Mouse (Mus musculus): ENCODE measurements around the gene Slc5a4a. TPM values are rescaled to one million over a fixed set of nuclear protein-coding genes. Genes with fewer than 3 reads are reported as not detected.
A peak's percentile ranks its signal among the peaks of the same experiment; 100 is the strongest.

Slc5a4a gene
- polyA plus RNA-seq (2015; fragmentation: Nextera tagmentation; extraction: Ambion mirVana): not detected in 2 replicates

GRCm38 (mm10) chr10:76147278-76147677 is at the start of gene Slc5a4a:
Gene Slc5a4a, plus strand, starts transcription at chr10:76147451.
- Histone ChIP-seq H3K27me3 (no peaks in the 10 kb centered on the region), H3K9ac (no peak within 1 kb of the TSS), H3K36me3 (no peaks in the 10 kb centered on the region), H3K4me1 (no peaks in the 10 kb centered on the region), H3K4me3 (no peak within 1 kb of the TSS), H3K9me3 (no peaks in the 10 kb centered on the region), H3K27ac (no peak within 1 kb of the TSS), H3K4me2 (no peak within 1 kb of the TSS)
- no peak for ATAC-seq (ENCODE audit: borderline replicate concordance, extremely low read depth, low FRiP score, low TSS enrichment)
- 77% methylated on average over 5 of the region's 5 CpGs for WGBS

DNA sequence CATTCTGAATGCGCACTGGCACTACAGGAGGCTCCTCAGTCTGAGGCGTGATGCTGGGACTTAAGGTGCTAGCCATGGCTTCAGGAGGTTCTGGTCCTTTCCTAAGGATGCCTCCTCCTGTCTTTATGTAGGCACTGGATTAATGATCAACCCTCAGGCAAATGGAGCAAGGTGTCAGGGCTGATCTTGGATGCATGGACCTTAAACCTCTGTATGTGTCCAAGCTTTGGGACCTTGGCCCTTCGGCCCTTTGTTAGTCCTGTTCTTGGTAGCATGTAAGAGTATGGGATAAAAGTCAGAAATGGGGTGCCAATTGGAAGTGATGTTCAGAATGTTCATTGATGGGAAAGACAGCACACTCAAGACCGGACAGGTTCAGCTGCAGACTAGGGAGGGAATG is 36.4 kb upstream of the Slc5a4a start, which contains the start of gene Slc5a4b:
TSS of gene Slc5a4b (minus strand) at position 101 of the 400 bp plus-strand sequence.
- WGBS: 82% methylated on average over 4 of the region's 4 CpGs
- H3K36me3 ChIP-seq: no peaks in the 10 kb centered on the region

DNA sequence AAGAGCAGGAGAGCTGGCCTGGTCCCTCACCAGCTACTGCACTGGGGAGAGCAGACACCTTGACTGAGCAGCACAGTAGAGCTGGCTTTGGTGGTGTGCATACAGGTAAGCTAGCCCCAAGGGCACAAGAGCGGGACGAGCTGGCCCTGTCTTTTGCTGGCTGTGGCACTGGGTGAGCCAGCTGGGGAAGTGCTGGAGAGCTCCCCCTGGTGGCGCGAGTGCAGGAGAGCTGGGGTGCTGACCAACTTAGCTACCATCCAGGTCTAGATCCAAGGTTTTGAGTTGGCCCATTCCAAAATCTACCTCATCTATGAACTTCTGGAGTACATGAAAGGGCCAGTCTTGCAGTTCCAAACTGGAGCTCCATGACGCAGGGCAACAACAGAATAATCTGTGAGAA is 29.3 kb upstream of the Slc5a4a start:
- Histone ChIP-seq H3K4me3 (no peak overlapping the region), H3K27ac (no peak overlapping the region), H3K9me3 (no peaks in the 10 kb centered on the region), H3K4me2 (no peak overlapping the region), H3K27me3 (no peaks in the 10 kb centered on the region), H3K9ac (no peak overlapping the region), H3K4me1 (no peaks in the 10 kb centered on the region), H3K36me3 (no peaks in the 10 kb centered on the region)
- WGBS: 38% methylated on average over 5 of the region's 5 CpGs
- 0 out of 2 replicates have a peak, but pooled peaks have one; percentile 27 for ATAC-seq (ENCODE audit: borderline replicate concordance, extremely low read depth, low FRiP score, low TSS enrichment)

More for the DNA sequence above, 36.4 kb upstream of the Slc5a4a start, which contains the start of gene Slc5a4b:
- H3K9me3 ChIP-seq: no peaks in the 10 kb centered on the region
- H3K4me1 ChIP-seq: no peaks in the 10 kb centered on the region
- no peak within 1 kb of the TSS for H3K27ac ChIP-seq
- no peak within 1 kb of the TSS for H3K4me3 ChIP-seq
- H3K27me3 ChIP-seq: no peaks in the 10 kb centered on the region
- H3K9ac ChIP-seq: no peak within 1 kb of the TSS
- no peak within 1 kb of the TSS for H3K4me2 ChIP-seq
- ATAC-seq (ENCODE audit: borderline replicate concordance, extremely low read depth, low FRiP score, low TSS enrichment): no peak

- Histone ChIP-seq H3K36me3 (no peaks in the 10 kb centered on the region), H3K27me3 (no peaks in the 10 kb centered on the region), H3K4me1 (no peaks in the 10 kb centered on the region), H3K27ac (no peak overlapping the region), H3K4me2 (no peak overlapping the region), H3K9ac (no peak overlapping the region), H3K9me3 (no peaks in the 10 kb centered on the region), H3K4me3 (no peak overlapping the region)
- ATAC-seq (ENCODE audit: borderline replicate concordance, extremely low read depth, low FRiP score, low TSS enrichment): no peak
- 5% methylated on average over 1 of the region's 1 CpGs for WGBS
Measured at GRCm38 (mm10) chr10:76118741-76119140, 28.5 kb upstream of the Slc5a4a start.

GRCm38 (mm10) chr10:76120124-76120711 is 27.0 kb upstream of the Slc5a4a start:
- ATAC-seq (ENCODE audit: borderline replicate concordance, extremely low read depth, low FRiP score, low TSS enrichment): no peak
- 24% methylated on average over 4 of the region's 4 CpGs for WGBS
- H3K4me1 ChIP-seq: no peaks in the 10 kb centered on the region

GRCm38 (mm10) chr10:76121495-76121894 is 25.8 kb upstream of the Slc5a4a start:
- H3K27me3 ChIP-seq: no peaks in the 10 kb centered on the region
- no peak for ATAC-seq (ENCODE audit: borderline replicate concordance, extremely low read depth, low FRiP score, low TSS enrichment)
- no peak overlapping the region for H3K27ac ChIP-seq
- H3K4me2 ChIP-seq: no peak overlapping the region
- no peaks in the 10 kb centered on the region for H3K4me1 ChIP-seq
- H3K4me3 ChIP-seq: no peak overlapping the region
- WGBS: 32% methylated on average over 5 of the region's 5 CpGs
- H3K9me3 ChIP-seq: no peaks in the 10 kb centered on the region
- H3K9ac ChIP-seq: no peak overlapping the region
- H3K36me3 ChIP-seq: no peaks in the 10 kb centered on the region

More at GRCm38 (mm10) chr10:76120124-76120711, 27.0 kb upstream of the Slc5a4a start:
- Histone ChIP-seq H3K27me3 (no peaks in the 10 kb centered on the region), H3K36me3 (no peaks in the 10 kb centered on the region), H3K4me2 (no peak overlapping the region), H3K9ac (no peak overlapping the region), H3K9me3 (no peaks in the 10 kb centered on the region), H3K27ac (no peak overlapping the region), H3K4me3 (no peak overlapping the region)

DNA sequence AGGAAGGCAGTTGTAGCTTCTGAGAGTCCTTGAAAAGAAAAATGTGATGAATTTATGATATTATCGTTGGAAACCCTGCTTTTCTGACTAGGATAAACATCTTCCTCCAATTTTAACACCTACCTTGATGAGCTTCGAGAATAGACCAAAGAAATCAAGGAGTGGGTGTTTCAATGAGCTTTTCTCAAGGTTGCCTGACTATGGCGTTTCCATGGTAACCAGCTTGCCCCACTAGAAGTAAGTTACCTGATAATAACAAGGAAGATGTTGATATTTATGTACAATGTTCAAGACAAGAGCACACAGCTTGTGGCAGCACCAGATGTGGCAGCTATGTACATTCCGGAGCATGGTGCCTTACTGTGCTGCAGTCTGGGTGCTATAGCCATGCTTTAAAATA is 14.7 kb upstream of the Slc5a4a start:
- Histone ChIP-seq H3K9me3 (no peaks in the 10 kb centered on the region), H3K4me2 (no peak overlapping the region), H3K27ac (no peak overlapping the region), H3K4me1 (no peaks in the 10 kb centered on the region), H3K9ac (no peak overlapping the region), H3K27me3 (no peaks in the 10 kb centered on the region), H3K36me3 (no peaks in the 10 kb centered on the region), H3K4me3 (no peak overlapping the region)
- ATAC-seq (ENCODE audit: borderline replicate concordance, extremely low read depth, low FRiP score, low TSS enrichment): no peak
- WGBS: 56% methylated on average over 4 of the region's 4 CpGs

DNA sequence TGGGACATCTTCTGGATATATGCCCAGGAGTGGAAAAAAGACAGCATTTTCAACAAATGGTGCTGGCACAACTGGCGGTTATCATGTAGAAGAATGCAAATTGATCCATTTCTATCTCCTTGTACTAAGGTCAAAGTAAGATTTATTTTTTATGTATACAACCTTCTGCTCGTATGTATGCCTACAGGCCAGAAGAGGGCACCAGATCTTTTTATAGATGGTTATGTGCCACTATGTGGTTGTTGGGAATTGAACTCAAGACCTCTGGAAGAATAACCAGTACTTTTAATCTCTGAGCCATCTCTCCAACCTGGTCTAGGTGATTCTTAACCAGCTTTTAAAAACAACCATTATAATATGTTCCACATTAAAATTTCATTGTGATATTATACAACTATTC is 10.9 kb upstream of the Slc5a4a start:
- Histone ChIP-seq H3K27ac (no peak overlapping the region), H3K27me3 (no peaks in the 10 kb centered on the region), H3K9ac (no peak overlapping the region), H3K4me3 (no peak overlapping the region), H3K4me2 (no peak overlapping the region), H3K4me1 (no peaks in the 10 kb centered on the region), H3K9me3 (no peaks in the 10 kb centered on the region), H3K36me3 (no peaks in the 10 kb centered on the region)
- 80% methylated on average over 2 of the region's 2 CpGs for WGBS
- ATAC-seq (ENCODE audit: borderline replicate concordance, extremely low read depth, low FRiP score, low TSS enrichment): no peak

GRCm38 (mm10) chr10:76146846-76147245 is 405 bp upstream of the Slc5a4a start:
- no peak for ATAC-seq (ENCODE audit: borderline replicate concordance, extremely low read depth, low FRiP score, low TSS enrichment)
- Histone ChIP-seq H3K4me1 (no peaks in the 10 kb centered on the region), H3K9ac (no peak overlapping the region), H3K27ac (no peak overlapping the region), H3K4me3 (no peak overlapping the region), H3K4me2 (no peak overlapping the region), H3K9me3 (no peaks in the 10 kb centered on the region), H3K27me3 (no peaks in the 10 kb centered on the region), H3K36me3 (no peaks in the 10 kb centered on the region)
- 48% methylated on average over 8 of the region's 8 CpGs for WGBS

DNA sequence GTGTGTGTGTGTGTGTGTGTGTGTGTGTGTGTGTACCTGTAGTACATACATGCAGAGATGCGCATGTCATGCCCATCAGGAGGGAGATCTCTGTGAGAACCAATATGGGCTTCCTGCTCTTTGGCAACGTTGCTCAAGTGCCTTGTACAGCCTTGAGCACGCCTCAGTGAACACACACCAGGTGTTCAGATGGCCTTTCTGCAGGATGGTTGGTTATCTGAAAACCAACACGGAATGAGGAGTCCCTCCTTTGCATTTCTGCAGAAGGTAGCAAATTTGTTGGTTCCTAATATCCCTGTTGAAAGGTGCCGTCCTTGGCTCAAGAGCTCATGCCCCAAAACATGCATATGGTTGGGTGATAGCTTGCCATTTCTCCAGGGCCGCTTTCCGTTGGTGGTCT is 8.7 kb downstream of the Slc5a4a start:
- no peaks in the 10 kb centered on the region for H3K36me3 ChIP-seq
- ATAC-seq (ENCODE audit: borderline replicate concordance, extremely low read depth, low FRiP score, low TSS enrichment): no peak
- H3K27ac ChIP-seq: no peak overlapping the region
- H3K4me1 ChIP-seq: no peaks in the 10 kb centered on the region
- no peaks in the 10 kb centered on the region for H3K9me3 ChIP-seq
- H3K4me2 ChIP-seq: no peak overlapping the region
- H3K4me3 ChIP-seq: no peak overlapping the region
- H3K9ac ChIP-seq: no peak overlapping the region
- H3K27me3 ChIP-seq: no peaks in the 10 kb centered on the region
- 83% methylated on average over 7 of the region's 7 CpGs for WGBS

DNA sequence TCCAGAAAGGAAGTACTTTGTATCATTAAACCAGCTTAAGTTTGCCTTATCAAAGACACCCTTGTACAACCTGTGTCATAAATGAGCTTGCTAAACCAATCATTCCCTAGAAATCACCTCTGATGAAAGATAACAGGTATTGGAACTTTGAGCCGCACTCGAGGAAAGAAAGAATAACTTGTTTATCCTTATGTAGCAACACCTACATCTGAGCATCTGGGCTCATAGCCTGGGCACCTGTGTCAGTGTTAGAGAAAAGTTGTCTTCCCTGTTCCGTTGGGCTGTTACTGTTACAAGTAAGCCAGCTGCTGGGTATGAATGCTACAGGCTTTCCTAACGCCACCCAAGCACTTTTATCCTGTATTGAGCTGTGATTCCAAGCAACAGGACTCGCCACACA is 10.3 kb downstream of the Slc5a4a start:
- Histone ChIP-seq H3K27ac (no peak overlapping the region), H3K9me3 (no peaks in the 10 kb centered on the region), H3K4me1 (no peaks in the 10 kb centered on the region), H3K4me2 (no peak overlapping the region), H3K4me3 (no peak overlapping the region), H3K27me3 (no peaks in the 10 kb centered on the region), H3K36me3 (no peaks in the 10 kb centered on the region), H3K9ac (no peak overlapping the region)
- ATAC-seq (ENCODE audit: borderline replicate concordance, extremely low read depth, low FRiP score, low TSS enrichment): no peak
- 63% methylated on average over 5 of the region's 5 CpGs for WGBS

- no peak overlapping the region for H3K27ac ChIP-seq
- no peak for ATAC-seq (ENCODE audit: borderline replicate concordance, extremely low read depth, low FRiP score, low TSS enrichment)
- 21% methylated on average over 1 of the region's 1 CpGs for WGBS
- H3K36me3 ChIP-seq: no peaks in the 10 kb centered on the region
- no peaks in the 10 kb centered on the region for H3K27me3 ChIP-seq
- H3K4me3 ChIP-seq: no peak overlapping the region
- no peak overlapping the region for H3K9ac ChIP-seq
- no peaks in the 10 kb centered on the region for H3K9me3 ChIP-seq
- H3K4me1 ChIP-seq: no peaks in the 10 kb centered on the region
- H3K4me2 ChIP-seq: no peak overlapping the region
Measured at GRCm38 (mm10) chr10:76158009-76158408, 10.8 kb downstream of the Slc5a4a start.

- H3K36me3 ChIP-seq: no peaks in the 10 kb centered on the region
- H3K4me2 ChIP-seq: no peak overlapping the region
- ATAC-seq (ENCODE audit: borderline replicate concordance, extremely low read depth, low FRiP score, low TSS enrichment): no peak
- H3K4me3 ChIP-seq: no peak overlapping the region
- no peak overlapping the region for H3K9ac ChIP-seq
- no peak overlapping the region for H3K27ac ChIP-seq
- H3K4me1 ChIP-seq: no peaks in the 10 kb centered on the region
- no peaks in the 10 kb centered on the region for H3K27me3 ChIP-seq
- WGBS: 52% methylated on average over 2 of the region's 2 CpGs
- no peaks in the 10 kb centered on the region for H3K9me3 ChIP-seq
Measured at GRCm38 (mm10) chr10:76174899-76175298, 27.6 kb downstream of the Slc5a4a start.
